Mouse (Mus musculus) urinary bladder, postnatal 10 days (tissue): ENCODE data around the gene Adh4.
"Not testable (repeated sequence)": the region's sequence is repeated elsewhere in the genome, so short reads cannot be mapped to it uniquely, and the experiment has no call there.

ENCODE experiments used
- DNase-seq: peaks from one replicate; pipeline ENCODE4 v3.0.0; 2022; ENCODE audit warnings: low spot score

Adh4 gene

DNA sequence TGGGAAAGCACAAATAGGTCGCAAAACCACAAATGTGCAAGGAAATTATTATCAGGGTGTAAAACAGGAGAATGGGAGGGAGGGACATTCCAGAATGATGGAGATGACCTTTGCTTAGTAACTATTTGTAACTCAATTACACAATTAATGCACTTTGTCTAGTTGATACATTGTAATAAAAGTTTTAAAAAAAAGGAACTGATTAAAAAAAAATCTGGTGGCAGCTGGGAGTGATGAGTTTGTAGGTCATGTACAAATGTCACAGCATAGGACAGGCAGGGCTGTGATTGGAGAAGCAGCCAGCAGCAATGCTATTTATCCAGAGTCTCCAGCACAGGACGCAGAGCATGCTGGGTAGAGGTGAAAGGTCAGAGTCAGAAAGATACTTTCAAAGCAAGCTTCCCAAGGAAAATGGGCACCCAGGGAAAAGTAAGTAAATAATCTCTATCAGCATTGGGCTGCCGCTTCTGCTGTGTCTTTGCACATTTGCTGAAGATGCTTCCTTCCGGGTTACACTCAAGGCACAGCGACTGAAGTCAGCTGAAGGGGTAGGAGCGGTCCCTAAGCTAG is at the start of gene Adh4:
Gene Adh4, plus strand, starts transcription at position 346 of the 570 bp plus-strand sequence.
- no peak for DNase-seq

DNA sequence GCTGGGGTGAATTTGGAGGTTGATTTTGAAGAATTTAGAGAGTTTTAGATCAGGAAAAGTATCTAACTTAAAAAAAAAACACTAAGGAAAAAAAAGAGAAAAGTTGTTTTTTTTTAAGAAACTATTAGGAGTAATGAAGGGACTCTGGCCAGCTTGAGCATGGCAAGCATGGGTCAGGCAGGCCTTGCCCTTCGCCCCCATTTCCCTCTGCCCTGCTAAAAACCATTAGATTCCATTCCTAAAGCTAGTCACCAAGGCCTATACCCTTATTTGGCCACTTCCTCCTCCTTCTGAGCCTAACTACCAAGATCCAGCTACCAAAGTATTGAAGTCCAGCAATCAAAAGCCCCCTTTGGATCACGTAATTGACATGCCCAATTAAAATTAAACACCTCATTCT is 49.1 kb upstream of the Adh4 start:
- no peak for DNase-seq

DNA sequence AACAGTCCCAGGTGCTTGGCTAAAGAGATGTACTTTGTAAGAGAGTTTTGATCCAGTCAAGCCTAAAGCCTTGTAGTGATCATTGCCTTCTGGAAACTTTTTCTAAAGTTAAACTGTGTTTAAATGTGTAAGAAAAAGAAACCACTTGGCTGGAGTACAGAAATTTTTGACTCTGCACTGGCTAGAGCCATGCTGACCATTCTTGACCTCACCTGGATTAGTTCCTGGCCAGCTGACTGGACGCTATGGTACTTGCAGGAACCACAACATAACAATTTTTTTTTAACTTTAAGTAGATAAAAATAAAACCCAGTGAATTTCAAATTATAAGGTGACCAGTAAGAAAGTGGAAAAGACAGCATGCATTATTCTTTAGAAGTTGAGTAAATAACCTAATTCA is 45.7 kb upstream of the Adh4 start:
- no peak for DNase-seq

DNA sequence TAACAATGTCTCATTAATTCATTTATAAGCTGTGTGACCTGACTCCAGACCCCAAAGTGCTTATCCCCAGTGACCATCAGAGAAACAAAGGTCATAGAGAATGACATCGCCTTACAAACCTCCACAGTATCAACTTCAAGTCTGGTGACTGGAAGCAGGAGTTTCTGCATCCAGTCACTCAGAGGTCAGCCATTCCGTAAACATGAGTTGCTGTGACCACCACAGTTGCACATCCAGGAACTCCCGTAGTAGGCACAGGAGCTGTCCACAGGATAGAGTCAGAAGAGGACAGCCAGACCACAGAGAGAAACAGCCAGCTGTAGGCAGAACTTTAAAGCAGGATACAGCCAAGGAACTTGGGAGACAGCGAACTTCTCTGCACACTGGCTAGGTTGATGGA is 45.0 kb upstream of the Adh4 start:
- DNase-seq, result not testable (repeated sequence)

- DNase-seq, result no peak
Observed at GRCm38 (mm10) chr3:138373920-138374319, 41.3 kb upstream of the Adh4 start.

DNA sequence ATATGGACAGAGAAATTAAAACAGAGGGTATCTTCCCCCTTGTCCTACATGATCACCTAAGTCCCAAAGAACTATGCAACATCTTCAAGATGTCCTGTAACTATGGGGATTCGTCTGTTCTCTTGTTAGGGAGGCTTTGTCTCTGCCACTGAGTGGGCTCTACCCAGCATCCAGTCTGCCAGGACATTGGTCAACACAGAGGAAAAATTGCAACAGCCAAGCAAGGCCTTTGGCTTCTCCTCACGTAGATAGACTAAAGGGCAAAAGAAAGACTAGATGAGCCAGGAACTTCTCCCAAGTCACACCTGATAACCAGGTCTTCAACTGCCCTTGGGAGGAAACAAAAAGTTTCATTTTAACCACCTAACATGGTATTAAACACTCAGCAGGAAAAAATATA is 40.1 kb upstream of the Adh4 start:
- DNase-seq, result no peak

- DNase-seq, result no peak
Observed at GRCm38 (mm10) chr3:138381133-138381532, 34.1 kb upstream of the Adh4 start.

- no peak for DNase-seq
Observed at GRCm38 (mm10) chr3:138387155-138387554, 28.1 kb upstream of the Adh4 start.

- DNase-seq, result no peak
Observed at GRCm38 (mm10) chr3:138404872-138405271, 10.4 kb upstream of the Adh4 start.

- DNase-seq, result no peak
Observed at GRCm38 (mm10) chr3:138405341-138405740, 9.9 kb upstream of the Adh4 start.

DNA sequence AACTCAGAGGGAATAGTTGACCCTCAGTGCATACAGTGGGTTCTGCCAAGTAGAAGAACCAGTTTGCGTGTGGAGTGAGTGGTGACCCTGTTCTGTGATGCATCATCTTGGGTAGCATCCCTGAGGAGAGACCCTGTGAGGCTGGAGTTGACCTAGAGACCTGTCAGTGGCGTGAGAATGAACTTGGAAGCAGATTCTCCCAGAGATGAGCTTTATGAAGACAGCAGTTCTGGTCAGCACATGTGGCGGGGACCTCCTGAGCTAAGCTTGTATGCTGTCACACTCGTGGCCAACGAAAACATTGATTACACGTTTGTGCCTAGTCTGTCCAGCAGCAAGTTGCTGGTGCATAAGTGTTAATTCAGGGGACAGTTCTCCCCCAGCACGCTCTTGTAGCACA is 9.4 kb upstream of the Adh4 start:
- no peak for DNase-seq

- DNase-seq, result no peak
Observed at GRCm38 (mm10) chr3:138407920-138408319, 7.3 kb upstream of the Adh4 start.

- DNase-seq, result no peak
Observed at GRCm38 (mm10) chr3:138409585-138409984, 5.7 kb upstream of the Adh4 start.

DNA sequence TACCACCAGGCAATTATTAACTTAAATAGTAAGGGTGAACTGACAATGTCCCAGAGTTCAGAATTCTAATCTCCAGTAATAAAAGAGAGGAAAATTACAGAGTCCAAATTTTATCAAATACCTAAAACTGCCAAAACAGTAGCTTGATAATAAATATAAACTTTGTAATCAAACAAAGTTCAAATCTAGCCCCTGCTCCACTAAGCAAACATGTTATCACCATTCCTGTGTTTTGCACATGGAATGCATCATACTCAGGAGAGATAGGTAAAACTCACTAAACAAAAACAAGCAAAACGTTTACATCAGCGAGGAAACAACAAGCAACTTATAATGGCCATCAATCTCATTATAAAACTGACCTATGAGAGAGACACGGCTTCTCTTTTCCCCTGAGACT is 5.1 kb upstream of the Adh4 start:
- no peak for DNase-seq

DNA sequence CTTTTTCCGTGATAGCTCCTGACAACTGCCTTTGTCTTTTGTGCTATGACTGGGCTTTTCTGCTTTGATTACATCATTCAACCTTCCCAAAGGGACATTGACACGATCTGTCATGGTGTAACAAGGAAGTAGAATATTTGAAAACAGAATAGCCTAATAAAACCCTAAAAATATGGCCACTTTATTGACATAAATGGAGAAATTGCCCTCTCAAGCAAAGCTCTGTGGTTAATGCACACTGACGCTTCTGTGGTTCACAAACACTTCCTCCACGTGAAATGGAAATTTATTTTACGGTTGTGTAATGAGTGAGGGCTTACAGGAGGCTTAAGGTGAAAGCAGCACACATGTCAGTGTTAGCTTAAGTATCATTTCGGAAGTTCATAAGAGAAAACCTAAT is 4.1 kb downstream of the Adh4 start:
- DNase-seq, result no peak

GRCm38 (mm10) chr3:138420385-138420784 is 5.1 kb downstream of the Adh4 start:
- no peak for DNase-seq

- no peak for DNase-seq
Observed at GRCm38 (mm10) chr3:138423664-138424063, 8.4 kb downstream of the Adh4 start.

GRCm38 (mm10) chr3:138424247-138424646 is 9.0 kb downstream of the Adh4 start:
- no peak for DNase-seq

- DNase-seq, result no peak
Observed at GRCm38 (mm10) chr3:138430360-138430976, 15.2 kb downstream of the Adh4 start.

- DNase-seq, result no peak
Observed at GRCm38 (mm10) chr3:138431835-138432234, 16.6 kb downstream of the Adh4 start.

GRCm38 (mm10) chr3:138438716-138439115 is 23.4 kb downstream of the Adh4 start:
- DNase-seq, result no peak

GRCm38 (mm10) chr3:138442203-138442602 is 26.9 kb downstream of the Adh4 start:
- no peak for DNase-seq

- peak; percentile 67 for DNase-seq
Observed at GRCm38 (mm10) chr3:138442612-138443464, 27.6 kb downstream of the Adh4 start, which contains the start of gene Adh5. Gene Adh5 (plus strand): TSS chr3:138443093.
